Mouse (Mus musculus): ENCODE measurements around the gene Smco3.

- TF ChIP-seq GATA1 (IDR thresholded peaks at IDR 0.05; ENCODE audit: borderline replicate concordance, low read length) (no peak), FLI1 (IDR thresholded peaks at IDR 0.05; ENCODE audit: low read length) (no peak)
Observed at GRCm38 (mm10) chr6:136801274-136801673, 34.0 kb downstream of the Smco3 start.

Measured in megakaryocyte, embryonic 14.5 days (primary cell).